Mouse (Mus musculus) cortical plate, adult 2 months (tissue): ENCODE measurements around the gene Csrnp1. TPM values are rescaled to one million over a fixed set of nuclear protein-coding genes. Genes with fewer than 3 reads are reported as not detected.

Experiments
- H3K27ac ChIP-seq: fragments of 200-500 bp; 2 replicates; pipeline ENCODE4 v1.5.1; 2012; ENCODE audit warnings: low read length, control low read depth, inconsistent platforms; ENCODE audit not compliant: insufficient read depth
- H3K4me1 ChIP-seq: fragments of 200-500 bp; 2 replicates; pipeline ENCODE4 v1.6.1; 2011; ENCODE audit warnings: low read length; ENCODE audit not compliant: control insufficient read depth, insufficient read depth
- H3K4me3 ChIP-seq: fragments of 200-500 bp; 2 replicates; pipeline ENCODE4 v1.5.1; 2011; ENCODE audit warnings: mild to moderate bottlenecking, low read length, control low read depth; ENCODE audit not compliant: insufficient read depth
- CTCF ChIP-seq: fragments of 200-500 bp; IDR thresholded peaks from 2 replicates; pipeline ENCODE4 v1.5.1; 2011; ENCODE audit warnings: mild to moderate bottlenecking, control low read depth, low read length; ENCODE audit not compliant: insufficient read depth; ENCODE audit errors: extremely low read depth
- POLR2A ChIP-seq: fragments of 200-500 bp; IDR thresholded peaks from 2 replicates; pipeline ENCODE4 v1.6.1; 2011; ENCODE audit warnings: mild to moderate bottlenecking, low read length, control low read depth; ENCODE audit not compliant: insufficient read depth; ENCODE audit errors: extremely low read depth
- polyA plus RNA-seq: library from polyadenylated mRNA; depleted of rRNA; stranded (reverse); fragments of >200 nt; gene quantifications from 2 replicates; pipeline ENCODE4 v1.2.3, GENCODE M21; 2012; rRNA removed

The Csrnp1 gene
- 14.8 and 21.3 TPM in 2 replicates for polyA plus RNA-seq

DNA sequence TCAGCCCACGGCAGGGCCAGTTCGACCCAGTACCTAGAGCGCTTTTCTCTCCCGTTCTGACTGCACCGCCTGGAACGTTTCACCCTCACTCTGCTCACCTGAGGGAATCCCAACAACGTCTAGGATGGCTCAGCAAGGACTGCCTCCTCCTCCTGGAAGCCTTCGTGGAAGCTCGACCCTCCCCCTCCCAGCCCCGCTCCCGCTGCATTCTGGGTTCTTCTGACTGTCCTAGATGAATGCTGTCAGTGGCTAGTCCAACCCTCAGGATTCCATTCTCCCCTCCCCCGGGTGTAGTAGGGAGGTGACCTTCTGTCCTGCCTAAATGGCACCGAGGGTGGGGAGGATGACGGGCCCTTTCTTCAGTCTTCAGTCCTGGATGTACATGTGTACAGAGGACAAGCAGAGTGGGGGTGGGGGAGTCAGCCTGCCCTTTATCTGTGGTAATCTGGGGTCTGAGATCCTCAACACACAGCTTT, at the start of gene Csrnp1:
Csrnp1 (minus strand) TSS at position 123 of the 476 bp plus-strand sequence.
- peak within 1 kb of the TSS; percentile 83 for H3K27ac ChIP-seq
- H3K4me3 ChIP-seq, result peak within 1 kb of the TSS; percentile 85
- H3K4me1 ChIP-seq, result peaks cover 12% of the 10 kb centered on the region
- no peak for TF ChIP-seq POLR2A

DNA sequence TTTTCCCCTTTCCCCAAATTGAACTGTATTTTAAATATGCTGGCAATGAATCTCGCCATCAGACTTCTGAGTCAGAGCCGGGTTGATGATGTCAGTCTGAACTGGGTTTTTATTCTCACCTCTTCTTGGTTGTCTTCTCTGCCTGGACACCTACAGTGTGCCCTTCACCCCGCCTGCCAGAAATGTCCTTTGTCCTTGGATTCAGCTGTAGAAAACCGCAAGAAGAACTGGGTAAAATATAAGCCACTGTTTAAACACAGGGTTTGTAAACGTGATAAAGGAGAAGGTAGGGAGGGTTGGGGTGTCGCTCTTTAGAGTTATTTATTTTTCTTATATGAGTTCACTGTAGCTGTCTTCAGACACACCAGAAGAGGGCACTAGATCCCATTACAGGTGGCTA, 48.3 kb upstream of the Csrnp1 start:
- Histone ChIP-seq H3K27ac (no peak overlapping the region), H3K4me3 (no peak overlapping the region), H3K4me1 (peaks cover 1% of the 10 kb centered on the region; the same call in 1 of the 2 replicates)
- TF ChIP-seq CTCF (no peak), POLR2A (no peak)

DNA sequence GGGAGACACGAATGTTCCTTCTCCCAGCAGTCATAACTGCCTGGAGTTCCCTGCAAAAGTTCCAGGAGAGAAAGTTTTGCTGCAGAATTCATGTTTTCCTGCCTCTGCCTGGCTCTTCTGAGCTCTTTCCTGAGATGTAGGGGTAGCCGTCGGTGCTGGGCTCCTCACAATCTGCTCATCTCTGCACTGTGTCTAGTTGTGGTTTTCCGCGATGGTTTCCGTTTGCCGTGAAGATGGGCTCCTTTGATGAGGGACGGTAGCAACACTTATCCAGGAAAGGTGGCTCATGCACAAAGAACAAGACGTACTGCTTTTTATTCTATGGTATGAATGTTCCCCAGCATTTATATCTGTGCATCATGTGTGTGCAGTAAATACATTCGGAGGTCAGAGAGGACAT, 46.0 kb upstream of the Csrnp1 start:
- TF ChIP-seq CTCF (no peak), POLR2A (no peak)
- Histone ChIP-seq H3K4me1 (no peaks in the 10 kb centered on the region; the same call in 1 of the 2 replicates), H3K27ac (no peak overlapping the region), H3K4me3 (no peak overlapping the region)

DNA sequence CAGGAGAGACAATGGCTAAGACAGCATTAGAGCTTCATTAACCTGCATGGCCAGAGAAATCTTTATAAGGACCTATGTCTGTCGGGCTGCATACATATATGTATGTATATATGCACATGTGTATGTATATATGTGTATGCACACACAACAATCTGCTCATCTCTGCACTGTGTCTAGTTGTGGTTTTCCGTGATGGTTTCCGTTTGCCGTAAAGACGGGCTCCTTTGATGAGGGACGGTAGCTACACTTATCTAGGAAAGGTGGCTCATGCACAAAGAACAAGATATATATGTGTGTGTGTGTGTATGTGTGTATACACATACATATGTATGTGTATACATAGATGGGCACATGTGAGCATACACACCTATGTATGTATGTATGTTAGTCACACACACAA, 45.4 kb upstream of the Csrnp1 start:
- Histone ChIP-seq H3K4me1 (no peaks in the 10 kb centered on the region; the same call in 1 of the 2 replicates), H3K27ac (no peak overlapping the region), H3K4me3 (no peak overlapping the region)
- TF ChIP-seq POLR2A, result no peak
- no peak for TF ChIP-seq CTCF

DNA sequence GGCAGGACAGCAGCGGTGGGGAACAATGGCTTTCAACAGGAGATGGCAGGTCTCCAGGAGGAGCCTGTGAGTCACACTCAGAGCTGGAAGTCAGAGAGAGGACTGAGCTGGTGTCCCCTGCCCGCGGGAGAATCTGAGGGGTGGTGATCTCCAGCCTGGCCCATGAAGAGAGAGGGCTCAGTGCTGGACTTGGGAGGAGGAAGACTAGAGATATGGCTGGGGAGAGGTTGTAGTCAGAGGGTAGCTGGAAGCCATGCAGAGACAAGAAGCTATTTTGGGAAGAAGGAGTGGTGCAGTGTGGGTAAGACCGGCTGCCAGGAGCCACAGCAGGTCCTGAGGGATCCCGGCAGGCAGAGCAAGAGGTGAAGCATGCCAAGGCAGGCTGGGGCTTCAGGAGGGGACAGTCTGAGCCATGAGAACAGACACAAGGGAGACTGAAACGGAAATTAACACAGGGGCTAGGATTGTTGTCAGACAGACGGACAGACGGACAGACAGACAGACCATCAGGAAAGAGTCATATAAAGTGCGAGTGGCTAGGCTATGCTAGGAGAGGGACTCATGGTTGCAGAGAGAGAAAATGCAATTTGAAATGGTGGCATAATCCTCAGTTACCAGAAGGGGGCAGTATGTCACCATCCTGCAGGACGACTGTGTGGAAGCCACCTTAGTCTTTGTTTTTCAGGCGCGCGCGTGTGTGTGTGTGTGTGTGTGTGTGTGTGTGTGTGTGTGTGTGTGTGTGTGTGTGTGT, 43.1 kb upstream of the Csrnp1 start:
- H3K27ac ChIP-seq, result no peak overlapping the region
- H3K4me3 ChIP-seq, result no peak overlapping the region
- TF ChIP-seq POLR2A (no peak), CTCF (peak; percentile 92)
- no peaks in the 10 kb centered on the region; the same call in 1 of the 2 replicates for H3K4me1 ChIP-seq

DNA sequence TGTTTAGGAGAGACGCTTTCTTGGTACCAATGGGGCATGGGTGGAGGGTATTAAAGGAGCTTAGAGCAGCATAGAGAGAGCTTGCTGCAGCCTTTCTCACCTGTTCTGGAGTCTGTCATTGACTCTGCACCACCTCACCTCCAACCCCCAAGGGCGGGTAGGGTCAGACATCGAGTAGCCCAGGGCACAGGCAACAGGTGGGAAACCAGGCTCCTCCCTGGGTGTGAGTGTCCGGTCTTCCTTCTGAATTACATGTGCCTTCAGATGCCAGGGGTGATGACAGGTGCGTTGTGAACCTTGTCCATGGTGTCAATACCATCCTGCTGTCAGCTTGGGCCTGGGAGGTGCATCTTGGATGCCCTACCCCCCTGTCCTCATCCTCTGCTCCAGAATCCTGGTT, 40.2 kb upstream of the Csrnp1 start:
- TF ChIP-seq POLR2A (no peak), CTCF (no peak)
- H3K4me1 ChIP-seq, result no peaks in the 10 kb centered on the region; the same call in 1 of the 2 replicates
- no peak overlapping the region for H3K27ac ChIP-seq
- no peak overlapping the region for H3K4me3 ChIP-seq

DNA sequence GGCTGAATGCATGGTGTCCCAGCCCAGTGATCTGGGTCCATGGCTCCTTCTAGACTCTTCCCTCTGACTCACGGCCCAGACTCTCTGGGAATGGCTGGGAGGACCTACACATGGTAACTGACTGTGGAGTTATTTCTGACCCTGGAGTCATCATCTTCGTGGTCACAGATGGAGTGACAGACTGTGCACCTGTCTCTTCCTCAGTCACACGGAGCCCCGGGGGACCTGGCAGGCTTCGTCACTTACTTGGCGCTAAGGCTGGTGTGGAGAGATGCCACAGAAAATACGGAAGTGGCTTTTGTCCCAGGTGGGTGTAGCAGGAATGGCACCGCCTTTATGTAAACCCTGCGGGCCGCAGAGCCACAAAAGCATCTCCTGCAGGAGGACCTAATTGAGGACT, 39.7 kb upstream of the Csrnp1 start:
- Histone ChIP-seq H3K4me3 (no peak overlapping the region), H3K27ac (no peak overlapping the region), H3K4me1 (no peaks in the 10 kb centered on the region; the same call in 1 of the 2 replicates)
- TF ChIP-seq CTCF, result no peak
- TF ChIP-seq POLR2A, result no peak

DNA sequence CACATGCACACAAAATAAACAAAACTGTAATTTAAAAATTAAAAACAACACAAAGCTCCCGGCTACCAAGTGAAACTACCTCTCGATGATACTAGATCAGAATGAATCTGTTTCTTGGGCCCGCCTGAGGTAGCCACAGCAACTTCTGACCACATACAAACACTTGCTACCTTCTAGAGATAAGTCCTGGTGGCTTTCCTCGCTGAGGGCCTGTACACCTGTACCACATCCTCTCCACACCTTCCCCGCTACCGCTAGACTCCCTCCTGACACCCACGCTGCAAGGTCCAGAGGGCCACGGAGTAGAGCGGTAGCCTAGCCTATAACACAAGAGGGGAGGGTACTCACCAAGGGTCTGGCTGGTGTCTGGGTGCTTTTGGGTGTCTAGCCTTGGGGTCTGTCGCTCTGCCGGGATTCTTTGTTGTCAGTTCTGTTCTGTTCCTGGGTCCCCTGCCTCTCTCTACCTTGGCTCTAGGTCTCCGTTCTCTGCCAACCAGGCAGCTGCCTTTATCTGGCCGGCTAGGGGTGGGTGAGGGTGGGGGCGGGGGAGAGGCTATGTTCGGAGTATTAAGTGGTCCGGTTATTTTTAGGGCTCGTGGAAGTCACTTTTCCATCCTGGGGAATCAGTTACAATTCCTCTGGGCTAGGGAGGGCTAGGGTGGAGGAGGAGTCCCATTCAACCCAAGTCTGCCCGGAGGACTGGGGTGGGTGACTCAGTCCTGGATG, 38.8 kb upstream of the Csrnp1 start, which contains the start of gene Xirp1:
Xirp1 (minus strand) TSS at position 513 of the 726 bp plus-strand sequence.
- H3K4me3 ChIP-seq, result no peak within 1 kb of the TSS
- TF ChIP-seq CTCF (no peak), POLR2A (no peak)
- H3K27ac ChIP-seq, result no peak within 1 kb of the TSS
- H3K4me1 ChIP-seq, result no peaks in the 10 kb centered on the region; the same call in 1 of the 2 replicates

DNA sequence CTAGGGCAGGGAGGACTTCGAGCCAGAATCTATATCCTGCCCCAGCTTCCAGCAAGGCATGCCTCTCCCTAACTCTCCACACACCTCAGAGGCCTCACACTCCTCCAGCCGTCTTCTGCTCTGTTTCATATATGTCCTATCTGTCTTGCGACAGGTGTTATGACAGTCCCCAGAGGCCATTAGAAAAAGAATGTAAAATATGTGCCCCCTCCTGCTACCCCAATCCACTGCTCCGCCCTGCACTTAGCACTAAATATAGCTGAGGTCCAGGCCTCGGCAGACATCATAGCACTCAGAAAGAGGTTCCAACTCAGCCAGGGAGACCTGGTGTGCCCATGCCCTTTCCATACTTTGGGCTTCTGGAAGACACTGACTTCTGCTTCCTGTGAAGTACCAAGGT, 36.7 kb upstream of the Csrnp1 start:
- Histone ChIP-seq H3K4me3 (no peak overlapping the region), H3K27ac (no peak overlapping the region)
- no peak for TF ChIP-seq POLR2A
- TF ChIP-seq CTCF, result no peak

More for the DNA sequence above, 36.7 kb upstream of the Csrnp1 start:
- no peaks in the 10 kb centered on the region for H3K4me1 ChIP-seq
